Comparison of ENCODE assay signal across 12 mouse cellular contexts in the genomic region with DNA sequence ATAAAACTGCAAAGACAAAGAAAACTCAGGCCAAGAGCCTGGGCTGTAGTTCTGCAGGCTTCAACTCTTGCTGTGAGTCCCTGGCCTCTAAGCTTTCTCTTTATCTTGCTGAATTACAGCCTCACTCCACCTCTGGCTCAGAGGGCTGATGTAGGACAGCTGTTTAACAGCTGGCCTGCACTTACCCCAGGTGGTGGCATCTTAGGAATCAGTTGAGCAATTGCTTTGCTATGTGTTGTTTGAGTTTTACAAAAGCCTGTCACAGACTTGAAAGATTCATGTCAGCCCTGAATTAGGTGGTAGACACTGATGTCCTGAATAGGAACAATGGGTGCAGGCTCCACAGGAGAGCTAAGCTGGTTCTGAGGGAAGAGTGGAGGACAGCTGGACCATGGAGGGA. TPM values are rescaled to one million over a fixed set of nuclear protein-coding genes. Genes with fewer than 3 reads are reported as not detected.
DNase-seq lines count a peak whose midpoint lies in the region; ATAC-seq lines count a peak whose summit lies in the region.
"Had no signal": no experiment of that assay in that cellular context is flagged by ENCODE, and none has a peak within 500 bp of the region (broad histone marks: within the 10 kb centered on the region; RNA-seq: fewer than 3 reads in every experiment).

No protein-coding gene starts in this region.

- H3K4me2 ChIP-seq in hindbrain, embryonic 13.5 days = no peak overlapping the region
- no peak overlapping the region for H3K4me2 ChIP-seq in midbrain, embryonic 13.5 days (replicated peaks)
- H3K4me2 ChIP-seq: embryonic facial prominence, embryonic 13.5 days; liver, embryonic 13.5 days had no signal

- peak; percentile 46 for DNase-seq in 3T3-L1 (ENCODE audit: low read depth, low spot score)
- peak; percentile 33 for DNase-seq in NIH3T3 (ENCODE audit: low read depth)
- peak; percentile 23 for DNase-seq in kidney, adult 9 months
- DNase-seq in lung, postnatal 36 days = peak; percentile 62
- no peak for DNase-seq in cerebellum, adult 18-20 months
- DNase-seq: gastrocnemius, adult 2 months; liver, embryonic 13.5 days; right cerebral cortex, postnatal 25 days had no signal

- H3K4me3 ChIP-seq in hindbrain, embryonic 13.5 days = no peak overlapping the region
- H3K4me3 ChIP-seq in midbrain, embryonic 13.5 days (replicated peaks) = no peak overlapping the region
- H3K4me3 ChIP-seq: embryonic facial prominence, embryonic 13.5 days; gastrocnemius, adult 2 months; liver, embryonic 13.5 days; myocyte had no signal

- H3K9me3 ChIP-seq in hindbrain, embryonic 13.5 days = no peaks in the 10 kb centered on the region
- no peaks in the 10 kb centered on the region for H3K9me3 ChIP-seq in midbrain, embryonic 13.5 days
- H3K9me3 ChIP-seq: embryonic facial prominence, embryonic 13.5 days; liver, embryonic 13.5 days had no signal

- H3K36me3 ChIP-seq in hindbrain, embryonic 13.5 days = no peaks in the 10 kb centered on the region
- no peaks in the 10 kb centered on the region for H3K36me3 ChIP-seq in midbrain, embryonic 13.5 days
- H3K36me3 ChIP-seq: embryonic facial prominence, embryonic 13.5 days; liver, embryonic 13.5 days had no signal

- H3K9ac ChIP-seq in hindbrain, embryonic 13.5 days = no peak overlapping the region
- no peak overlapping the region for H3K9ac ChIP-seq in midbrain, embryonic 13.5 days (replicated peaks)
- H3K9ac ChIP-seq: embryonic facial prominence, embryonic 13.5 days; liver, embryonic 13.5 days had no signal

- no peak for ATAC-seq in hindbrain, embryonic 13.5 days (ENCODE audit: low FRiP score)
- ATAC-seq in midbrain, embryonic 13.5 days = no peak

- H3K4me1 ChIP-seq in hindbrain, embryonic 13.5 days (replicated peaks) = no peaks in the 10 kb centered on the region
- no peaks in the 10 kb centered on the region for H3K4me1 ChIP-seq in midbrain, embryonic 13.5 days (replicated peaks)
- H3K4me1 ChIP-seq: embryonic facial prominence, embryonic 13.5 days; liver, embryonic 13.5 days had no signal

- peaks cover 8% of the 10 kb centered on the region; the same call in 1 of the 2 replicates for H3K27me3 ChIP-seq in hindbrain, embryonic 13.5 days
- H3K27me3 ChIP-seq in midbrain, embryonic 13.5 days = no peaks in the 10 kb centered on the region
- H3K27me3 ChIP-seq: liver, embryonic 13.5 days had no signal

- no peak overlapping the region for H3K27ac ChIP-seq in hindbrain, embryonic 13.5 days
- no peak overlapping the region for H3K27ac ChIP-seq in midbrain, embryonic 13.5 days
- H3K27ac ChIP-seq: embryonic facial prominence, embryonic 13.5 days; gastrocnemius, adult 2 months; liver, embryonic 13.5 days had no signal

RNA-seq across cellular contexts. Expression of a gene that starts 53.6 kb away (rescaled TPM):
- 9.1 and 9.2 TPM in 2 replicates for polyA plus RNA-seq in hindbrain, embryonic 13.5 days (2015; fragmentation: Nextera tagmentation; extraction: Ambion mirVana)
- polyA plus RNA-seq in midbrain, embryonic 13.5 days (2015; fragmentation: Nextera tagmentation; extraction: Ambion mirVana) = 7.1 and 7.9 TPM in 2 replicates

Comparison
In these comparisons a context has a peak if more than half of its experiments do, and no peak if none do; other contexts are left out.
1. DNase-seq: peak in 3T3-L1 (single experiment), NIH3T3 (single experiment), kidney, adult 9 months (single experiment) and lung, postnatal 36 days (single experiment); none in cerebellum, adult 18-20 months (0 of 2).